Mouse (Mus musculus): Measurements from ENCODE around the gene Schip1.

- no peak for TF ChIP-seq CTCF (IDR thresholded peaks at IDR 0.05; ENCODE audit: control insufficient read depth, insufficient read depth, low read length)
- no peak for TF ChIP-seq POLR2A (IDR thresholded peaks at IDR 0.05; ENCODE audit: borderline replicate concordance, control insufficient read depth, low read depth, low read length)
Observed at GRCm38 (mm10) chr3:68282844-68283594, 218.4 kb downstream of the Schip1 start.

Measured in bone marrow, adult 2 months (tissue).